Mouse (Mus musculus): ENCODE results near the gene Nuak2.
A peak's percentile ranks its signal among the peaks of the same experiment; 100 is the strongest.

Gene Nuak2

DNA sequence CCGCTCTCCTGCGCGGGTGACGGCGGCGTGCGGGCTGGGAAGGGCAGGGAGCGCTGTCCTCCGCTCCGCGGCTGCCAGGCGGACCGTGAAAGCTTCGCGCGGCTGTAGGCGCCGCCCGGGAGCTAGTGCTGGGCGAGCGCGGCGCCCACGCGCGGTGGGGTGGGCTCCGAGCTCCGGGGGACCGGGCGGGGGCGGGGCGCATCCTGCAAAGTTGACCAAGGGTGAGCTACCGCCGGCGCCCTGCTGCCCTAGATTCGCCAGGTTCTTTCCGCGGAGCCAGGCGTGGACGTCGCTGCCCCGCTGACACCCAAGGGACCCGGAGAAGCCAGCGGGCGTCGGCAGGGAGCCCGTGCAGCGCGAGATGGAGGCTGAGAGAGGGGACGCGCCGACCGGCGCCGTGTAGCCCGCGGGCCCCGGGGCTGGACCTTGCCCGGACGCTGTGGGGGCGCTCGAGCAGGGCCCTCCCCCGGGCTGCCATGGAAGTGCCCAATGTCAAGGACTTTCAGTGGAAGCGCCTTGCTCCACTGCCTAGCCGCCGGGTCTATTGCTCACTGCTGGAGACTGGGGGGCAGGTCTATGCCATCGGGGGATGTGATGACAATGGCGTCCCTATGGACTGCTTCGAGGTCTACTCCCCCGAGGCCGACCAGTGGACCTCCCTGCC lies 17.0 kb upstream of the Nuak2 start:
- peak; percentile 92 for DNase-seq

- peak; percentile 87 for DNase-seq
These were observed 16.2 kb upstream of the Nuak2 start for GRCm38 (mm10) chr1:132299744-132300143.

DNA sequence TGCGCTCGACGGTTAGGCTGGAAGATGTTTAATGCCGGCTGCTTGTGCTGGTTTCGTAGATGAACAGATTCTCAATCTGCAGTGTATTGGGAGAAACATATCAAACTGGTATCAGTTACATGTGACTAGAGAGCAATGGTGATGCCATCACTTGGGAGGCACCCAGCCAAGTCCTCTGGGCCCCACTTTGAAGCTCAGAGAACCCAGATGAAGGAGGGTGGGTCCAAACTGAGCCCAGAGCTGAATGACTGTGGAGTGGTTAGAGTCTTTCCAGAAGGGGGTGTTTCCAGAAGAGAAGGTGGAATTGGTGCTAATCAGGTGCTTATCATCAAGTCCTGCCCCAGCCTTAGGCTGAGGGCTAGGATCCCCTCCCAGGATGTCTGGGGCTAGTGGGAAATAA lies 14.7 kb upstream of the Nuak2 start:
- no peak for DNase-seq

DNA sequence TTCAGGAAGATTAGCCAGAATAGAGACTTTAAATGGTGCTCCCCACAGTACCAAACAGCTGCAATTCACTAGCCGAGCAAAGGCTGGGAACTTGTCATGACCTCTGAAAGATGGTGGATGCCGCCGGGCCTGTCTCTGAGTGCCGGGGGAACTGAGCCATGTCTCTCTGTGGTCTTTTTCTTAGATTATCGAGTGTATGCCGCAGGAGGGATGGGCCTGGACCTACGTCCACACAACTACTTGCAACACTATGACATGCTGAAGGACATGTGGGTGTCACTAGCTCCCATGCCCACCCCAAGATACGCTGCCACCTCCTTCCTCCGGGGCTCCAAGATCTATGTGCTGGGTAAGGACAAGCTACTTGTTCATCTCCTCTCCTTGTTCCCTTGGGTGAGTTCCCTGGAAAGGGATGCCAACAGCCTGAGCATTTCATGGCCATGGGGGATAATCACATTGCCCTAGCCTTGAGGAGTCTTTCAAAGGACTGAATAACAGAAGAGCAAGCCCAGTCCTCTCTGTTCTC lies 13.5 kb upstream of the Nuak2 start:
- no peak for DNase-seq

- DNase-seq, result no peak
These were observed 11.2 kb upstream of the Nuak2 start for GRCm38 (mm10) chr1:132304618-132305214.

GRCm38 (mm10) chr1:132306160-132306559 lies 9.8 kb upstream of the Nuak2 start:
- DNase-seq, result no peak

- no peak for DNase-seq
These were observed 9.1 kb upstream of the Nuak2 start for GRCm38 (mm10) chr1:132306808-132307207.

DNA sequence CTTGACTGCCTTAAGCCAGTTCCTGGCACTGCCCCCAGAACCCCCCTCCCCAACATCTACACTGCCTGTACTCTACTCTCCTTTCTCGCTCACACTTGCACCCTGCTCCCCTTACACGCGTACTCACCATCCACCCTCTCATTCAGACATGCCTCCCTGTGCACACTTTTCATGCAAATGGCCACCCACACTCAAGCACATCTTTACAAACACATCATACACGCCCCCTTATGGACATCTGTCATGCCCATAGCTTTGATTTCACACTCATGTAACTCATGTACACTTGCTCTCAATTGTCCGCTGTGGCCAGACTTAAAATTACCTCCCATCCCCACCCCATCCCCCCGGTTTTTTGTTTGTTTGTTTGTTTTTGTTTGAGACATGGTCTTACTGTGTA lies 8.0 kb upstream of the Nuak2 start:
- no peak for DNase-seq

DNA sequence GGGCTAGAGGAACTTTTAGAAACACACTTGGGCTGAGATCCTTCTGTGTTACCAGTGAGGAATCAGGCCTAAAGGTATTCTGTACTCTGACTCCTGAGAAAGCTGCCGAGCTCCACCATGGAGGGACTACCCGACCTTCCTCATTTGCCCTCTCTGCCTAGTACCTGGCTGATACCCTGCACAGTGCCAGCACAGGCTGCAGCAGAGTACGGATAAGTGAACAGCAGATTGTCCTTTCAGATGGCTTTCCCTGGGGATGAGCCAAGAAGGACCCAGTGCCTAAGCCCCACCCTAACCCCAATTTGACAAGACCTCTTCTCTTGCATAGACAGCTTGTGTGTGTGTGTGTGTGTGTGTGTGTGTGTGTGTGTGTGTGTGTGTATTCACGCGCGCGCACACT lies 7.3 kb upstream of the Nuak2 start:
- peak; percentile 87 for DNase-seq

DNA sequence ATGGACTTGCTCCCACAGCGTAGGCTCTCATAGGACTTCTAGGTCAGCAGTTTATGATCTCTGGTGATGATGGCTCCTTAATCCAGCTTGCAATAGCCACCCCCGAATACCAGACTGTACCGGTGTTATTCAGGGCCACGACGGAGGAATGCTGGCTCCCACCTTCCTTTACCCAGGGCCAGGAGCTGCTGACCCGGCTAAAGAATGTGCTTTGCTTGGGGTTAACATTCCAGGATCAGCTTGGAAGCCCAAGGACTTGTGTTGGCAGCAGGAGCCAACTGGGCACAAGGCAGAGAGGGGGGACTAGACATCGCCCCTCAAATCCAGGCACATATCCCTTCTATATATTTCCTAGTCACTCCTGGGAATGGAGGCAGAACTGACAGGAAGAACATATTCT lies 5.2 kb upstream of the Nuak2 start:
- peak; percentile 87 for DNase-seq

DNA sequence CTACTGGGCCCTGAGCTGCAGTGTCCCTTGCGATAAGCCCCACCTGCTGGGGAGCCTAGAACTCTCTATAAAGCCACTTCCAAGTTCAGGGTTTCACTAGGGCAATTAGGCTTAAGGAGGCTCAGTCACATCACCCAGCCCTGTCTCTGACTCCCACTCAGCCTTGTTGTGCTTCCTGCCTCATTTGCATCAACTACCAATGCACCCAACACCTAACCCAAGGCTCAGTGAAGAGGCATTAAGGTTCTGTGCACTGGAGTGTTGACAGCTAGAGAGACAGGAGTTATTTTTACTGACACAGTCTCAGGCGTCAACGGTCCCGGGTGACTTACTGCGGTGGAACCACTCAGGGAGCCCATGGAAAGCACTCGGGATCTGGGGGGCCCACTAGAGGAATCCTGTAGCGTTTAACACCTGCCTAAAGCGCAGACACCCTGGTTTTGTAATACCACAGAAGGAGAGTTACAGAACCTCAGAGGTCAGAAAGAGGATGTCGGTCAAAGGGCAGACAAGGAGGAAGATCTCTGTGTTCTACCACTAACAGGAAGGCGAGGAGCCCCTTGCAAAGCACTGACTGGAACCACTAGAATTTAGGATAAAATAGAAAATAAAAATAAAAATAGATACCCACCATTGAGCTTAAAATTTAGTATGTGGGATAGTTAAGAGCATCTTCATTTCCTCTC lies 4.6 kb upstream of the Nuak2 start:
- peak; percentile 92 for DNase-seq

DNA sequence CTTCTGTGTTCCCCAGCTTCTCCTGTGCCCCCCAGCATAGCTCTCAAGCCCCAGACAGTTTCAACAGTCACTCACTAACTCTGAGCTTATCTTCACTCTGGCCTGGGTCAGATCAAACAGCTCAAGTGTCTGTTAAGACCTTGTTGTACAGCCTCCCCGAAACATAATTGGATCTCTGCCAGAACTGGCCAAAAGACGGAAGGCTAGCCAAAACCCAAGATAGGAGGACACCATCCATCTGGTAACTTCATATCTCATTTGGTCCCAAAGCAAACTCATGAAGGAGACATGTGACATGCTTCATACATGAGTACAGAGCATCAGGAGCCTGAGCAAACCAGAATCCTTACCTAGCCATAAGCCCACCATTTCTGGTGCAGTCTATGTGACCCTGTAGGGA lies 3.9 kb upstream of the Nuak2 start:
- peak; percentile 92 for DNase-seq

DNA sequence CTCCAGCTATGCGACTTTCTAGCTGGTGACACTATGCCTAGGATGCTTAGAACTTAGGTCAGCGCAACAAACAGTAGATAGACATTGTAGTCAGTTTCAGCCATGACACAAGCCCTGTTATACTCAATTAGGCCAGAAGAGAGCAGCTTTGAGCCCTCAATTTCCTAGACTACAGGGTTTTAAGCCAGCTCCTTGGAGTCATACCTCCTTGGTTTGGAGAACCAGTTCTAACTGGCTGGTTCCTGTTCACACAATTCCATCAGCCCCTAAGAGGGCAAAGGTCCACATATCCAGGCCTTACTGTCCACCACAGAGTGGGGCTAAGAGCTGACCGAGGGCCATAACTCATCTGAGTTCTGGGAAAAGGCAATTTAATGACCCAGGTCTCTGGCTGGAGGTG lies 3.2 kb upstream of the Nuak2 start:
- DNase-seq, result peak; percentile 93

GRCm38 (mm10) chr1:132316625-132316994 lies 684 bp downstream of the Nuak2 start:
- DNase-seq, result no peak

DNA sequence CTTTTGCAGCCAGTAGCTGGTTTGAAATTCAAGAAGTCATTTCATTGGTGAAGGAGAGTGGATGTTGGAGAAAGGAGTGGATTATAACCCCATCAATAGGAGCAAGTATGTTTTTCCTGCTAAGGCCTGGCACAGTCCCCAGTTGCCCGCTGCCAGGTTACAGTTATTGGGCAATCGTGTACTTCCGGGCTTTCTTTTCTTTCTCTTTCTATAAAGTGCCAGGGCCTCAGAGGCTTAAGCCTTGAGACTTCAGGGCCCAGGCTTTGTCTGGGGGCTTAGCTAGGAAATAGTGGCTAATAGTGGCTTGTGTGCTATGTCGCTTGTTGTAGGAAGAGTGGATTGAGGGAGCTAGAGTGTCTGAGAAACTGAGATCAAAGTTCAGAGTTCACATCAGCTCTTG lies 1.5 kb downstream of the Nuak2 start:
- peak; percentile 93 for DNase-seq

DNA sequence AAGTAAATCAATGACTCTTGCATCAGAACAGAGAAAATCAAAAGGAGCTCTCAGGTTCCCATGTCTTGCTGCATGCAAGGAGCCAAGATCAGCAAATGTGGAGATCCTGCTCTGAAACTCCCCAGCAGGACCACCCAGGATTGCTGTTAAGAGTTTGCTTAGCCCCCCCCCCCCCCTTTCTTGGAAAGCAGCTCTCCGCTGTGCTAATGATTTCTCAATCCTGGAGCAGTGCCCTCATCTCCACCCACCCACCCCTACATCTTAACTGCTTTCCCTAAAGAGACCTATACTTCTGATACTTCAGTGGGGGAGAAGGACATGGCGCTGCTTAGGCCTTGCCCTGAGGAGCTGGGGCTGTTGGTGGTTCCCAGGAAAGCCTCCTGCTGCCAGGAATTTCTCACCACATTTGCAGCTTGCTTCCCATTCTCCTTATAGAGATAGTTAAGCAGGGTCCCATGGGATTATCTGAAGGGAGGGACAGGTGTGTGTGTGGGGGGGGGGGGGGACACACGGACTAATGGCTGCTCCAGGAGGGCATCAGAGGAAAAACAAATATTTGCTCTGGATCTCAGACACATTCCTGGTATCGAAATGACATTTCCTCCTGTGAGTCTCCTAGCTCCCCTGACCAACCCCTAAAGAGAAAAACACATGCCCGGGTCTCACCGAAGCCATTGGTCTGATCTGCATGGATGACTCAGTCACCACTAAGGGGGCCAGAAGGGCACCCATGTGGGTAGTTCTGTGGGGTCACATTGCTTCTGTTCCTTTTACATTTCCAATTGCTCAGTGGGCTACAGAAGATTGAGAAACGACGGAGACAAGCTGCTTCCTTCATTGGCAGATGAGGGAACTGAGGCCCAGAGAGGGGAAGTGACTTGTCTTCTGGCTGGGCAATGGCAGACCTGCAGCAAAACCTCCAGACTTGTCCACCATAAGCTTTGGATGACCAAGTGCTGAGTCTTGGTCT lies 2.3 kb downstream of the Nuak2 start:
- DNase-seq, result peak; percentile 96

DNA sequence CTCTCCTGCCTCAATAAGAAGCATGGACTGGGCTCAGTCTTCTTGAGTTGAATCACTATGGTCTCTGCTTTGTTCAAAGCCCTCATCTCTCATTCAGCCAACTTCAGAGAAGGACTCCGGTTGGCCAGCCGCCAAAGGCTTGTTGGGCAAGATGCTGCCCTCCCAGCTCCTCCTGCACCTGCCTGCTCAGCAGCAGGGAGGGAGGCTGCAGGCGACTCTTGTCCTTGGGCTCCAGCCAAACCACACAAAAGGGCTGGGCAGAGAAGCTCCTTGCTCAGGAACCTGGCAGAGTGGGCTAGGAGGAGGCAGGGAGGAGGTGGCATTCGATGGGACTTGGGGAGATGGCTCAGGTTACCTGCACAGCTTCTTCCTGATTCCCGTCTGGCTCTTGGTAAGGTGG lies 3.3 kb downstream of the Nuak2 start:
- no peak for DNase-seq

- DNase-seq, result no peak
These were observed 6.1 kb downstream of the Nuak2 start for GRCm38 (mm10) chr1:132321821-132322580.

DNA sequence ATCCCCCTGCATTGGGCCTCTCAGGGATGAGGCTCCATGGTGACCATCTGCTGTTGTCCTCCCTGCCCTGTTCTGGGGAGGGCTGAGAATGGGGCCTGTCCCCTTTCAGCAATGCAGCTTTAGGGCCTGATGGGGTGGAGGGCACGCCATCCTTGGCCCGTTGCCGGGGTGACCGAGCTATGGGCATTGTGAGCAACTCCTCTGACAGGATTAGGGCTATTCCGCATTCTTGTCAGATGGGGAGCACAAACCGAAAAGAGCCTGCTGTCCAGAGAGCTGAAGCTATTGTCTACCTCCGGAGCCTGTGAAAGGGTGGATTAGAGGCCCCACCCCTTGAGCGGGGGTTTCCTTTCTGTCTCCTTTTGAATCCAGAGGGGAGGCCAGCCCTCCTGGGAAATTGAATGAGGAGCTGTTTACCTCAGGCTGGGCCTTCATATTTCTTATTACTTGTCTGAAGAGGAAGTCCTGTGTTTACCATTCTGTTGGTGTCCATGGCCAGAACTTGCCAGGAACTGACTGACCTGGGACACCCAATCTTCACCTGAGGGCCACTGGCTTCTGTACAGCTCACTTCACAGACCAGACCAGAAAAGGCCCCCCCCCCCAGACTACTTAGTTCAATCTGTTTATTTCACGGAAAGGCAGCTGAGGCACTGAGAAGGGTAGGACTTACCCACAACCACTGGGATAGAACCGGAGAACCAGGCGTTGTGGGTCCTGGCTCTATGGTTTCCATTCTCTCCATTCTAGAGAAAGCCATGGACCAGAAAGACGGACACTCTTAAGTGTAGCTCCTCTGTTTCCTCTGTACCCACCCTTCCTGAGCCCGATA lies 7.0 kb downstream of the Nuak2 start:
- peak; percentile 97 for DNase-seq

DNA sequence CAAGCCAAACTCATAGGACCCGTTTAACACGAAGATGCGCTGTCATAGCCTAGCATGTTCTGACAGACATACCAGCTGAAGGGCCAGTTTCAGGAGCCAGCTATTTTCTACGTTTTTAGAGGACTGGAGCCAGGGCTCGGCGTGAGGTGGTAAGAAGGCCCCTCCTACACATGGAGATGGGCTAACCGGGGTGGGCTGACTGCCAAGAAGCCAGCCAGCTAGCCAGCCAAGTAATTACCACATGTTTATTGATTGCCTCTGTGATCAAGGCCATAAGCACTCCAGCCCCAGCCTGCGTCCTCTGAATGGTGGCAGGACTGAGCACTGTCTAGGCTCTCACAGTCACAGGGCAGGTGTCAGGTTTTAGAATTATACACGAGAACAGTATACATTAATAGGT lies 10.9 kb downstream of the Nuak2 start:
- peak; percentile 89 for DNase-seq

- peak; percentile 92 for DNase-seq
These were observed 11.6 kb downstream of the Nuak2 start for GRCm38 (mm10) chr1:132327477-132327876.
